8 mouse cellular contexts compared by ENCODE assay signal in genomic region chr12:117132095-117132494, GRCm38 (mm10).
DNase-seq lines count a peak whose midpoint lies in the region; ATAC-seq and TF ChIP-seq lines count a peak whose summit lies in the region.
"Had no signal": no experiment of that assay in that cellular context is flagged by ENCODE, and none has a peak within 500 bp of the region (broad histone marks: within the 10 kb centered on the region; RNA-seq: fewer than 3 reads in every experiment).

No protein-coding gene starts in this region.

- H3K9me3 ChIP-seq in intestine, embryonic 15.5 days = no peaks in the 10 kb centered on the region
- no peaks in the 10 kb centered on the region for H3K9me3 ChIP-seq in intestine, embryonic 16.5 days (ENCODE audit: control insufficient read depth, low read length)
- H3K9me3 ChIP-seq: embryonic facial prominence, embryonic 13.5 days had no signal

- no peak for TF ChIP-seq POLR2A in cortical plate, adult 2 months (IDR thresholded peaks at IDR 0.05; ENCODE audit: extremely low read depth, insufficient read depth, low read length)
- TF ChIP-seq POLR2A in lung, adult 2 months (IDR thresholded peaks at IDR 0.05; ENCODE audit: borderline replicate concordance, extremely low read depth, low read depth, low read length) = no peak

- H3K36me3 ChIP-seq in intestine, embryonic 15.5 days = no peaks in the 10 kb centered on the region
- no peaks in the 10 kb centered on the region for H3K36me3 ChIP-seq in intestine, embryonic 16.5 days (ENCODE audit: control insufficient read depth, insufficient read depth, low read length)
- H3K36me3 ChIP-seq: embryonic facial prominence, embryonic 13.5 days had no signal

- peak; percentile 49; the same call in 1 of the 2 replicates for ATAC-seq in intestine, embryonic 15.5 days
- no peak for ATAC-seq in intestine, embryonic 16.5 days
- ATAC-seq in Patski = no peak

- POLR2A ChIA-PET in Patski (lab: Charles Lee) = no interaction called here

- no peak overlapping the region for H3K4me2 ChIP-seq in intestine, embryonic 15.5 days (replicated peaks)
- H3K4me2 ChIP-seq in intestine, embryonic 16.5 days (ENCODE audit: low read depth, low read length) = no peak overlapping the region
- H3K4me2 ChIP-seq: embryonic facial prominence, embryonic 13.5 days had no signal

- H3K4me1 ChIP-seq in intestine, embryonic 15.5 days (replicated peaks) = no peaks in the 10 kb centered on the region
- no peaks in the 10 kb centered on the region for H3K4me1 ChIP-seq in intestine, embryonic 16.5 days (ENCODE audit: control insufficient read depth, insufficient read depth, low read length)
- peaks cover 20% of the 10 kb centered on the region for H3K4me1 ChIP-seq in cortical plate, adult 2 months (ENCODE audit: control insufficient read depth, insufficient read depth, low read length)
- H3K4me1 ChIP-seq in lung, adult 2 months (ENCODE audit: control insufficient read depth, insufficient read depth, low read length) = no peaks in the 10 kb centered on the region
- H3K4me1 ChIP-seq: embryonic facial prominence, embryonic 13.5 days had no signal

- no peaks in the 10 kb centered on the region for H3K27me3 ChIP-seq in intestine, embryonic 15.5 days (replicated peaks)
- H3K27me3 ChIP-seq in intestine, embryonic 16.5 days (replicated peaks; ENCODE audit: control insufficient read depth, insufficient read depth, low read length) = no peaks in the 10 kb centered on the region
- H3K27me3 ChIP-seq in Patski = peaks cover 3% of the 10 kb centered on the region
- H3K27me3 ChIP-seq: embryonic facial prominence, embryonic 13.5 days had no signal

- no peak for DNase-seq in Patski (ENCODE audit: low read depth, low spot score)
- peak; percentile 11 for DNase-seq in lung, adult 2 months
- no peak for DNase-seq in ovary, postnatal 36 days (ENCODE audit: low spot score)
- DNase-seq in left cerebral cortex, postnatal 36 days (ENCODE audit: low spot score in 2 of 2) = no peak

- CTCF ChIA-PET in Patski (lab: Charles Lee) = interaction anchor here (0.7 kb wide), 1 partner anchor 167 kb away, joined by 3 read pairs; no protein-coding TSS in a partner anchor

- no peak overlapping the region for H3K4me3 ChIP-seq in intestine, embryonic 15.5 days (replicated peaks)
- no peak overlapping the region for H3K4me3 ChIP-seq in intestine, embryonic 16.5 days (ENCODE audit: low read length)
- H3K4me3 ChIP-seq in cortical plate, adult 2 months (ENCODE audit: insufficient read depth, low read length) = no peak overlapping the region
- no peak overlapping the region for H3K4me3 ChIP-seq in lung, adult 2 months (replicated peaks; ENCODE audit: extremely low read depth, low read depth, low read length)
- H3K4me3 ChIP-seq: embryonic facial prominence, embryonic 13.5 days had no signal

- H3K9ac ChIP-seq in intestine, embryonic 15.5 days = no peak overlapping the region
- H3K9ac ChIP-seq in intestine, embryonic 16.5 days (ENCODE audit: low read depth, low read length) = no peak overlapping the region
- H3K9ac ChIP-seq: embryonic facial prominence, embryonic 13.5 days had no signal

- in situ Hi-C loops in Patski (cut with MboI; ENCODE audit: low pct_unique_long_range_greater_than_20kb) = no loop called here

- peak; percentile 26 for TF ChIP-seq CTCF in Patski (IDR thresholded peaks at IDR 0.05)
- peak; percentile 69 for TF ChIP-seq CTCF in cortical plate, adult 2 months (IDR thresholded peaks at IDR 0.05; ENCODE audit: extremely low read depth, insufficient read depth, low read length)
- peak; percentile 74 for TF ChIP-seq CTCF in lung, adult 2 months (IDR thresholded peaks at IDR 0.05; ENCODE audit: insufficient read depth, low read length)

- no peak overlapping the region for H3K27ac ChIP-seq in intestine, embryonic 15.5 days
- no peak overlapping the region for H3K27ac ChIP-seq in intestine, embryonic 16.5 days (ENCODE audit: low read length)
- H3K27ac ChIP-seq in cortical plate, adult 2 months (ENCODE audit: insufficient read depth, low read length) = no peak overlapping the region
- H3K27ac ChIP-seq: embryonic facial prominence, embryonic 13.5 days had no signal

- 12% methylated on average over 2 of the region's 2 CpGs for WGBS in intestine, embryonic 15.5 days
- 15% methylated on average over 2 of the region's 2 CpGs for WGBS in intestine, embryonic 16.5 days
- 22% methylated on average over 2 of the region's 2 CpGs for WGBS in lung, adult 2 months

- intact Hi-C loops in left cerebral cortex, postnatal 36 days (cut with DNase I) = loop anchor here (5.0 to 10.0 kb wide), 2 partner anchors 95 to 193 kb away; no protein-coding TSS in a partner anchor
